Mouse (Mus musculus) limb, embryonic 12.5 days (tissue): ENCODE data around the gene Arf3. TPM values are rescaled to one million over a fixed set of nuclear protein-coding genes. Genes with fewer than 3 reads are reported as not detected.
A peak's percentile ranks its signal among the peaks of the same experiment; 100 is the strongest.

Experiments
- ATAC-seq: fragments of 200-750 bp; cut with Nextera tagmentation; 2 replicates; pipeline ENCODE4 v1.8.0; 2017; ENCODE audit warnings: low read depth, moderate TSS enrichment; ENCODE audit not compliant: insufficient number of reproducible peaks, insufficient read depth, low FRiP score, low TSS enrichment
- H3K27ac ChIP-seq: fragments of 300-500 bp; sonication (generic); 2 replicates; pipeline ENCODE4 v1.5.1; 2016; ENCODE audit warnings: mild to moderate bottlenecking, moderate library complexity
- H3K27me3 ChIP-seq: fragments of 300-500 bp; sonication (generic); 2 replicates; pipeline ENCODE4 v1.6.1; 2016; ENCODE audit warnings: mild to moderate bottlenecking, moderate library complexity
- H3K36me3 ChIP-seq: fragments of 300-500 bp; sonication (generic); 2 replicates; pipeline ENCODE4 v1.6.1; 2016; ENCODE audit warnings: mild to moderate bottlenecking, moderate library complexity
- H3K4me1 ChIP-seq: fragments of 300-500 bp; sonication (generic); replicated peaks from 2 replicates; pipeline ENCODE4 v1.6.1; 2016
- H3K4me2 ChIP-seq: fragments of 300-500 bp; sonication (generic); 2 replicates; pipeline ENCODE4 v1.6.1; 2016; ENCODE audit warnings: mild to moderate bottlenecking, moderate library complexity
- H3K4me3 ChIP-seq: fragments of 300-500 bp; sonication (generic); replicated peaks from 2 replicates; pipeline ENCODE4 v1.5.1; 2016; ENCODE audit warnings: mild to moderate bottlenecking
- H3K9ac ChIP-seq: fragments of 300-500 bp; sonication (generic); replicated peaks from 2 replicates; pipeline ENCODE4 v1.6.1; 2016; ENCODE audit warnings: mild to moderate bottlenecking, moderate library complexity
- H3K9me3 ChIP-seq: fragments of 300-500 bp; sonication (generic); 2 replicates; pipeline ENCODE4 v1.6.1; 2016; ENCODE audit warnings: mild to moderate bottlenecking, moderate library complexity
- WGBS: fragments of 180-500 bp; shearing (Covaris S2); methylation state at CpG from one replicate; pipeline ENCODE4 v1.1.7; 2016; 5-methylcytosine and 5-hydroxymethylcytosine counted together
- polyA plus RNA-seq: library from polyadenylated mRNA; unstranded; fragments of >200 nt; fragmentation: Nextera tagmentation; extraction: Ambion mirVana; gene quantifications from 2 replicates; pipeline ENCODE4 v1.2.1, GENCODE M21; 2016

The Arf3 gene
- polyA plus RNA-seq, 1 experiment from 2014 or later: 46.5 TPM

DNA sequence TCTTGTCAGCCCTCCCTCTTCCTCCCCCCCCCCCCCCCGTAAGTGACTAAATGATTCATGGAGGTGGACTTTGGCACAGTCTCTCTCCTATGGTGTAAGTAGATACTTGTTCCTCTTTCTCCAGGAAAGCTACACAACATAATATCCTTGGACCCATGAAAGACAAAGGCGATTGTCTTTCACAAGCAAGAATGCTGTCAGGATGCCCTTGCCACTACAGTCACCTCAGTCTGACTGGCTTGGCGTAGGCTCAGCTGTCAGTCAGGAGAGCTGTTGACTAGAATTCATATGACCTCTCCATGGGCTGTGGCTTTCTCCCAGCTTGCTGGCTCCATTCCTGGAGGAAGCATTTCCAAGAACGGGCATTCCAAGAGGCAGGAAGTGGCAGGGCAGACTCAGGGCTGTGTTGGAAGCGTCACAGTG is 48.8 kb downstream of the Arf3 start:
- WGBS: 75% methylated on average over 5 of the region's 5 CpGs
- Histone ChIP-seq H3K4me3 (no peak overlapping the region), H3K36me3 (no peaks in the 10 kb centered on the region), H3K27me3 (0 out of 2 replicates have a peak, but pooled peaks cover 5% of the 10 kb centered on the region), H3K9me3 (no peaks in the 10 kb centered on the region), H3K9ac (no peak overlapping the region), H3K4me1 (no peaks in the 10 kb centered on the region), H3K27ac (no peak overlapping the region), H3K4me2 (no peak overlapping the region)
- ATAC-seq: no peak

DNA sequence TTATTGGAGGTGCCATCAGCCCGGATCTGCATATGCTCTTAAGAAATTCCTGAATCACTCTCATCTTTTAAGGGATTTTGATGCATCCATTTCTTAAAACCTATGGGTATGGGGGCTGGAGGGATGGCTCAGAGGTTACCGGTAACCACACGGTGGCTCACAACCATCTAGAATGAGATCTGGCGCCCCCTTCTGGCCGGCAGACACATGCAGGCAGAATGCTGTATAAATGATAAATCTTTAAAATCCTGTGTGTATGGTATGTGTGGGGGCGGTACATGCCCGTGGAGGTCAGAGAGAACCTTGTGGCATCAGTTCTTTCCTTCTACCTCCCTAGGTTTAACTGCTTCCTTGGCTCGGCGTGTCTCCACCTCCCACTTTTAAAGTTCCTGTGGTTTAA is 52.6 kb downstream of the Arf3 start:
- 14% methylated on average over 9 of the region's 9 CpGs for WGBS
- peaks cover 3% of the 10 kb centered on the region for H3K4me1 ChIP-seq
- H3K9ac ChIP-seq: no peak overlapping the region
- H3K4me2 ChIP-seq: no peak overlapping the region
- H3K36me3 ChIP-seq: no peaks in the 10 kb centered on the region
- no peaks in the 10 kb centered on the region for H3K9me3 ChIP-seq
- peaks cover 21% of the 10 kb centered on the region; the same call in 1 of the 2 replicates for H3K27me3 ChIP-seq
- H3K4me3 ChIP-seq: no peak overlapping the region
- ATAC-seq: no peak
- no peak overlapping the region for H3K27ac ChIP-seq

- H3K4me3 ChIP-seq: peak within 1 kb of the TSS; percentile 38
- H3K27ac ChIP-seq: no peak within 1 kb of the TSS
- 0 out of 2 replicates have a peak within 1 kb of the TSS, but pooled peaks have one; percentile 27 for H3K9ac ChIP-seq
- H3K4me1 ChIP-seq: peaks cover 3% of the 10 kb centered on the region
- H3K9me3 ChIP-seq: no peaks in the 10 kb centered on the region
- no peaks in the 10 kb centered on the region for H3K36me3 ChIP-seq
- peaks cover 45% of the 10 kb centered on the region for H3K27me3 ChIP-seq
- peak within 1 kb of the TSS; percentile 59 for H3K4me2 ChIP-seq
- ATAC-seq: no peak
- WGBS: 18% methylated on average over 16 of the region's 16 CpGs
Observed at GRCm38 (mm10) chr15:98707766-98708372, 55.1 kb downstream of the Arf3 start, which contains the start of gene Ccdc65. Gene Ccdc65, plus strand, starts transcription at chr15:98708207.

- H3K27me3 ChIP-seq: peaks cover 75% of the 10 kb centered on the region
- H3K9me3 ChIP-seq: no peaks in the 10 kb centered on the region
- no peak overlapping the region for H3K4me3 ChIP-seq
- H3K9ac ChIP-seq: no peak overlapping the region
- no peak overlapping the region for H3K27ac ChIP-seq
- no peaks in the 10 kb centered on the region for H3K36me3 ChIP-seq
- WGBS: 62% methylated on average over 9 of the region's 9 CpGs
- peaks cover 8% of the 10 kb centered on the region for H3K4me1 ChIP-seq
- ATAC-seq: no peak
- H3K4me2 ChIP-seq: no peak overlapping the region
Observed at GRCm38 (mm10) chr15:98704312-98704711, 58.7 kb downstream of the Arf3 start.

DNA sequence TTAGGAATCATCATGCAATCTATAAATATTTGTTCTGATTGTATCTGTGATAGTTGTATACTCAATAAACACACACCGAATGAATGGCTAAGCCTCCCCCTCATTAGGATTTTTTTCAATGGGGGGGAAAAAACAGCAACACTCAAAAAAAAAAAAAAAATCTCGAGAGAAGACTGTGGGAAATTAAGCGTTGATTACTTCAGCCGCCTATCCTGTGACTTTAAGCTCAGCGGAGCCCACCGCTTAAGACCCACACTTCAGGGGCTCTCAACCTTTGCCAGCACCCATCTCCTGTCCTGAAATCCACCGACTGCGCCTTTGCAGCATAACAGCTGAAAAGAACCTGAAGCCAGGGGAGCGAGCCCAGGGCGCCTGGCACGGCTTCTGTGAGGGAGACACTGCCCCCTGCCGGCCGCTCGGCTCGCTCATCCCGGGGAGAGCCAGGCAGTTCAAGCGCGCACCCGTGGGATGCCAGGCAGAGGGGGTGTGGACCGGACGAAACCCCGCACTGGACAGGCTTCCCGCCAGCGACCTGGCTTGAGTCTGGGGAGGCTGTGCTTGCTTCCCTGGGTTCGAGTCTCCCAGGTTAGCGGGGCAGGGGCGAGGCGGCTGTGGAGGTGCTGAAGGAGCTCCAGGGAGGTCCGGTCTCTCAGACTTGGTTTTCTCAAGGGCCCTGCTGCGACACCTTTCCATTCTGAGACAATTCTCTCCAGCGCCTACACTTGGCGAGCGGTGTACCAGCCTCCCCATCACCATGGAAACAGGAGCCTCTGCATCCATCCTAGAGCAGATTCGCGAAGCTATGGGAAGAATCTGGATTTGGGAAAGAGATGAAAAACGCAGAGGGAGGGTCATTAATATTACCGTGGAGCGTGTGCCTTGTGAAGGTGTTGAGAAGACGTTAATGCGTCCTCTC is 63.6 kb downstream of the Arf3 start:
- H3K4me3 ChIP-seq: peak overlapping the region; percentile 35
- H3K9me3 ChIP-seq: no peaks in the 10 kb centered on the region
- peak overlapping the region; percentile 34; the same call in 1 of the 2 replicates for H3K9ac ChIP-seq
- ATAC-seq: 0 out of 2 replicates have a peak, but pooled peaks have one; percentile 66
- H3K4me1 ChIP-seq: peaks cover 6% of the 10 kb centered on the region
- no peaks in the 10 kb centered on the region for H3K36me3 ChIP-seq
- no peak overlapping the region for H3K27ac ChIP-seq
- WGBS: 6% methylated on average over 40 of the region's 40 CpGs
- H3K4me2 ChIP-seq: peak overlapping the region; percentile 65
- peaks cover 67% of the 10 kb centered on the region for H3K27me3 ChIP-seq

- H3K4me3 ChIP-seq: no peak overlapping the region
- peaks cover 20% of the 10 kb centered on the region for H3K4me1 ChIP-seq
- ATAC-seq: no peak
- H3K36me3 ChIP-seq: no peaks in the 10 kb centered on the region
- H3K27ac ChIP-seq: no peak overlapping the region
- 57% methylated on average over 8 of the region's 8 CpGs for WGBS
- H3K4me2 ChIP-seq: no peak overlapping the region; the same call in 1 of the 2 replicates
- no peak overlapping the region for H3K9ac ChIP-seq
- H3K9me3 ChIP-seq: no peaks in the 10 kb centered on the region
- H3K27me3 ChIP-seq: peaks cover 36% of the 10 kb centered on the region
Observed at GRCm38 (mm10) chr15:98696216-98696615, 66.8 kb downstream of the Arf3 start.

DNA sequence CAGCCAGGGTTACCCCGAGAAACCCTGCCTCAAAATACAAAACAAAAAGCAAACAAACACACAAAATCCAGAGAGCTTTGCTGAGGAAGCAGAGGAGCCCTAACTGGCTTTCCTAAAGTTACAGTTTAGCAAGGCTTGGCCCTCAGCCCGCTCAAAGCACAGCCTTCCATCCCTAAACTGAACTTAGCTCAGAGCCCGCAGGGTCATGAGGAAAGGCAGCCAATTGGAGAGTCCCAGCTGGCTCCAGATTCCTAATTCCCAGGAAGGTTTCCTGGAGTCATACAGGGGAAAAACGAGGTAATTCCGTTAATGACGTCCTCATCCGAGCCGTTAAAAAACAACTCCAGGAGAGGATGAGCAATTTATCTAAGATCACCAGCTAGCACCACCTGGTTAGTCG is 67.3 kb downstream of the Arf3 start:
- peaks cover 20% of the 10 kb centered on the region for H3K4me1 ChIP-seq
- peaks cover 32% of the 10 kb centered on the region for H3K27me3 ChIP-seq
- H3K4me3 ChIP-seq: no peak overlapping the region
- no peak overlapping the region for H3K9ac ChIP-seq
- ATAC-seq: no peak
- no peak overlapping the region; the same call in 1 of the 2 replicates for H3K4me2 ChIP-seq
- no peaks in the 10 kb centered on the region for H3K9me3 ChIP-seq
- 44% methylated on average over 9 of the region's 9 CpGs for WGBS
- H3K36me3 ChIP-seq: no peaks in the 10 kb centered on the region
- H3K27ac ChIP-seq: no peak overlapping the region

- no peak overlapping the region for H3K4me3 ChIP-seq
- no peaks in the 10 kb centered on the region for H3K9me3 ChIP-seq
- WGBS: 52% methylated on average over 11 of the region's 11 CpGs
- no peak overlapping the region for H3K4me2 ChIP-seq
- no peak overlapping the region for H3K9ac ChIP-seq
- ATAC-seq: no peak
- H3K36me3 ChIP-seq: no peaks in the 10 kb centered on the region
- H3K4me1 ChIP-seq: peaks cover 14% of the 10 kb centered on the region
- no peak overlapping the region for H3K27ac ChIP-seq
- H3K27me3 ChIP-seq: peaks cover 10% of the 10 kb centered on the region
Observed at GRCm38 (mm10) chr15:98692171-98692715, 70.8 kb downstream of the Arf3 start.

GRCm38 (mm10) chr15:98691486-98692147 is 71.4 kb downstream of the Arf3 start:
- Histone ChIP-seq H3K27ac (no peak overlapping the region), H3K9ac (no peak overlapping the region), H3K4me3 (no peak overlapping the region), H3K4me2 (no peak overlapping the region), H3K4me1 (peaks cover 14% of the 10 kb centered on the region), H3K36me3 (no peaks in the 10 kb centered on the region), H3K9me3 (no peaks in the 10 kb centered on the region), H3K27me3 (peaks cover 9% of the 10 kb centered on the region)
- ATAC-seq: no peak
- WGBS: 53% methylated on average over 7 of the region's 7 CpGs

DNA sequence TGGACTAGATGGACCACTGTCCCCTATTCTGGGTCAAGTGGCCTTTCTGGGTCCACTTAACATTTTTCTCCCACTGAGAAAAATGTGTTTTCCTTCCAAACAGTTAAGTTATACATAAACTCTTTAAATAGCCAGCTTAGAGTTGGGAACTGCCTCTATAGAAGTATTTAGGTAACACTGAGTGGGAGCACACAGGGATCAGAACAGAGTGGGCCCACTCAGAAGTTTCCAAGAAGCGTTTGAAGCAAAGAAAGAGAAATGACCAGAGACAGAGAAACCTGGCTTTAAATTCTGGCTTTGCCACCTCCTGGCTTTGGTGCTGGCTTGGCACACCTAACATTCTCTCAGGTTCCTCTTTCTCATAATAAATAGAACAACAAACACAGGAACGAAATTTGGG is 73.3 kb downstream of the Arf3 start:
- Histone ChIP-seq H3K4me1 (peaks cover 14% of the 10 kb centered on the region), H3K9me3 (no peaks in the 10 kb centered on the region), H3K36me3 (no peaks in the 10 kb centered on the region), H3K9ac (no peak overlapping the region), H3K4me3 (no peak overlapping the region), H3K27ac (no peak overlapping the region), H3K4me2 (no peak overlapping the region), H3K27me3 (no peaks in the 10 kb centered on the region; the same call in 1 of the 2 replicates)
- ATAC-seq: no peak
- 69% methylated on average over 2 of the region's 2 CpGs for WGBS
